Mouse (Mus musculus) regulatory T cell (primary cell): ENCODE measurements around the gene Dirc2.

Source experiments
- in situ Hi-C: fragments of 300-600 bp; cut with MboI, MseI; formaldehyde crosslinking; loops from one replicate; pipeline ENCODE4 v1.15.1; 2025; ENCODE audit warnings: high pct_unique_total_duplicates

The Dirc2 gene

GRCm38 (mm10) chr16:35739548-35739947 is 29.6 kb downstream of the Dirc2 start:
- in situ Hi-C loops: no loop called here

- in situ Hi-C loops: no loop called here
These were observed 30.9 kb downstream of the Dirc2 start for GRCm38 (mm10) chr16:35738096-35738767.

GRCm38 (mm10) chr16:35734038-35734437 is 35.1 kb downstream of the Dirc2 start:
- in situ Hi-C loops: loop anchor here (5.0 kb wide), 1 partner anchor 83 kb away; no protein-coding TSS in a partner anchor

DNA sequence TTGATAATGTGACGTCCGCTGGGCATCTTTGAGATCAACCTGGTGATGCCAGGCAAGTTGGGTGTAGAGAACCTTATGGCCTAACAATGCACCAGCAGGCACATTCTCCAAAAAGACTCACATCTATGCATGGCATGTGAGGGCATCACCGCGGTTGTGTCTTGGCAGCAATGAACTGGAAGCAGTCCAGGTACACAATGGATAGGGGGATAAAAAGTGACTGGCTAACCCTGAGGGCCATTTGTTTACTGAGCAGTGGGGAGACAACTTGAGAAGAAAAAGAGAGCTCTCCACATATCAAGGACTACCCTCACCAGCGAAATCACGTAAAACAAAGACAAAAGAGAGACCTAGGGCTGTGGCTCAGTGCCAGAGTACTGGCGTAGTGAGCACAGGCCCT is 37.1 kb downstream of the Dirc2 start:
- in situ Hi-C loops: loop anchor here (5.0 kb wide), 1 partner anchor 85 kb away; no protein-coding TSS in a partner anchor

DNA sequence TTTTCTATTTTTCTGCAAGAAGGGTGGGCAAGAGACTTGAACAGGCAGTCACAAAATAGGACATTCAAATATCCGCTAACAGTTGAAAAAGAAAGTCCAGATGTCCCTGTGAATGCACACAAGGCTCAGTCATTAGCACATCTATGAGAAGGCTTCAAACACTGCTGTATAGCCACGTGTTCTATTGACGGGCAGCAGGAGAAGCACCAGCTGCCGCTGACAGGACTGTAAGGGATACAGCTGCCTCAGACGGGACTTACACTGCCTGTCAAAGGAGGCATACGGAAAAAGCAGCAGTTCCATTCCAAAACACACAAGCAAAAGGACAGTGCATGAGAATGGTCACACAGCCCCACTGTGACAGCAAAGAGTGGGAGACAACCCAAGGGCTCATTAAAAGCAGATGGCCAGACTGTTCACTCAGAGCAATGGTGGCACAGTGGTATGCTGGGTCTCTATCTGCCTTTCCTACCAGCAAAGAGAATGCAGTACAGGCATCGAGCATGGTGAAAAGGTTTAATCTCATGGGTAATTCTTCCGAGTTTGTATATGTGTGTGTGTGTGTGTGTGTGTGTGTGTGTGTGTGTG is 39.9 kb downstream of the Dirc2 start:
- in situ Hi-C loops: no loop called here

GRCm38 (mm10) chr16:35726601-35727000 is 42.6 kb downstream of the Dirc2 start:
- in situ Hi-C loops: no loop called here

DNA sequence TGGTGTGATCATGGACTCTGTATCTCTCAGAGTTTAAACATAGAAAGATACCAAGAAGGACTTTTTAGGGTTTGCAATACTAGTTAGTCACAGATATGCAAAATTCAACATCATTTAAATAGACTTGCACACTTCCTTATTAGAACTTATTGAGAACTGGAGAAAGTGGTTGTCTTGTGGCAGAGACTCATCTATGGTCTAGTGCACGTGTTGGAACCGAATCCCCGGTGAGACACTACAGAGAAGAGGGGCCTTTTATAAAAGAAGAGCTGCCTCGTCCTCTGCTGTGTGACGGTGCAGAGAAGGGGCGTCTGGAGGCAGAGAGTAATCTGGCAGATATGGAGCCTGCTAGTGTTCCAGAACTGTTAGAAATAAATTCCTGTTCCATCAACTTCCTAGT is 44.6 kb downstream of the Dirc2 start:
- in situ Hi-C loops: no loop called here

DNA sequence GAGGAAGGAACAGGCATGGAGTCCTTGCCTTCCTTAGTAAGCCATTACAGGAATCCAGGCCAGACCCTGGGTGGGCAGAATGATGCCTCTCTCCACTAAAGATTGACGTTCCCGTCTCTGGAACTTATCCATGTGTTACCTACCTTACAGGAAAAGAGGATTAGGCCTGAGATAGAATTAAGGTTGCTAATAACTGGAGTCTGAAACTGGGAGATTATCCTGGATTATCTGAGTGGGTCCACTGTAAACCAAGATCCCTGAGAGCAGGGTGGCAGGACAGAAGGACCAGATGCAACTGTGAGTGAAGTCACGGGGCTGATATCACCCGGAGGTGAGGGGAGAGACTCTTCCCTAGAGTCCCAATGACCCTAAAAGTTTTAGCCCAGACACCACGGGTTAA is 51.4 kb downstream of the Dirc2 start:
- in situ Hi-C loops: no loop called here

- in situ Hi-C loops: no loop called here
These were observed 52.9 kb downstream of the Dirc2 start for GRCm38 (mm10) chr16:35716257-35716656.

DNA sequence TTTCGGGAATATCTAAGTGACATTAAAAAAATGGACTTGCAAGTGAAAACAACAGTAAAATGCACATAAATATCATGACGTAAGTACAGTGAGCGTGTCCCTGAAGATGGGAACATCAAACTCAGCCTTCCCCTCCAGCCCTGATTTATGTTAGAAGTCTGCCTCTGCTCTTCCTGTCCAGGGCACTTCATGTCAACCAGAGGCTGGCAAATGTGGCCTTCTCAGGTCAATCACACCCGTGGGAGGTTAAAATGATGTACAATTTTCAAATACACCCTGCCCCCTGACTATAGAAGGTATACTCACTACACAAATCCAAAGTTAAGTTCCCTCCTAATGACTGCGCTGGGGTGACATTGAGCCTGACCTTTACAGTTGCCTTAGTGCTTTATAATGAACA is 53.4 kb downstream of the Dirc2 start:
- in situ Hi-C loops: no loop called here

- in situ Hi-C loops: no loop called here
These were observed 53.8 kb downstream of the Dirc2 start for GRCm38 (mm10) chr16:35715350-35715749.

DNA sequence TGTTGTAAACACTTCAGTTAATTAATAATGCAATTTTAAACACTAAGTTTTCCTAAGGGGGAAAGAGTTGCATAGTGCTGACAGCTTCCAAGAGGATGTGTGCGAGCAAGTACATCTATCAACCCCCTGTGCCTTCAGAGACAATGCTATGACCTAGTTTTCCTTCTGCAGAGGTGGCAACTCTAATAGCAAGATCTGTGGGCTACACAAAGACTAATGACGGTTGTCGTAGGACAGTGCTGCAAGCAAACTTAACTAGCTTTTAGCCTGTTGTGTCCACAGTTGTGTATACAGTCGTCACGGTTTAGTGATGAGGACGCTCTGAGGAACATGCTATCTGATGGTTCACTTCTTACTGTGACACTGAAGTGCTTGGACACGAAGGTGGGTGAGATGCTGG is 54.5 kb downstream of the Dirc2 start:
- in situ Hi-C loops: no loop called here

- in situ Hi-C loops: no loop called here
These were observed 55.5 kb downstream of the Dirc2 start for GRCm38 (mm10) chr16:35713606-35714005.

GRCm38 (mm10) chr16:35711004-35711403 is 58.2 kb downstream of the Dirc2 start:
- in situ Hi-C loops: no loop called here

DNA sequence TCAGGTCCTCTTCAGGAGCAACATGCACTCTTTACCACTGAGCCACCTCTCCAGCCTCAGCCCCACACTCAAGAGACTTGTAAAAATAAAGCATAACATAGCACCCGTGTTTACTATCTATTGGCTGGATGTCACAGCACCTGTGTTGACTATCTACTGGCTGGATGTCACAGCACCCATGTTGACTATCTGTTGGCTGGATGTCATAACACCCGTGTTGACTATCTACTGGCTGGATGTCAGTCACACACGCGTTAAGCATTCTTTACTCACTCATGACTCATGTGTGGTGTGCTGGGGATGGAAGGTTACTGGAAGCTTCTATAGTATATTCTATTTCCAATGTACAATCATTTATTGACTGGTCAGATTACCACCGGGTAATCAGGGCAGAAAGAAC is 62.2 kb downstream of the Dirc2 start:
- in situ Hi-C loops: no loop called here

DNA sequence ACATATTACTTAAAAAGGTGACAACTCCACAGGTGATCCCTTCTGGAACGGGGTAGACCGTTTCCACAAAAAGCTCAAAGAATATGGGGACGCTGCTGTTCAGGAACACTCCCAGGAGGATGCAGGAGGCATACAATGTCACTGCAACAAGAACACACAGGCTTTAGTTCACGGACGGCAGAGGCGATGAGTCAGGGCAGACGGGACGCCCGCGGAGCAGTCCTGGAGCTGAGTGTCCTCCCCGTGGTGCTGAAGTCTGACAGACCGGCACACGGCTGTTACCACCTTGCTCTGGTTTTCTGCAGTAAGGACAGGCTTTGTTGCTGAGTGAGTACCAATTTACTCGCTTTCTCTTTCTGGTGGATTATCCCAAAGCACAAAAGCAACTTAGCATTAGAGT is 64.4 kb downstream of the Dirc2 start:
- in situ Hi-C loops: no loop called here

DNA sequence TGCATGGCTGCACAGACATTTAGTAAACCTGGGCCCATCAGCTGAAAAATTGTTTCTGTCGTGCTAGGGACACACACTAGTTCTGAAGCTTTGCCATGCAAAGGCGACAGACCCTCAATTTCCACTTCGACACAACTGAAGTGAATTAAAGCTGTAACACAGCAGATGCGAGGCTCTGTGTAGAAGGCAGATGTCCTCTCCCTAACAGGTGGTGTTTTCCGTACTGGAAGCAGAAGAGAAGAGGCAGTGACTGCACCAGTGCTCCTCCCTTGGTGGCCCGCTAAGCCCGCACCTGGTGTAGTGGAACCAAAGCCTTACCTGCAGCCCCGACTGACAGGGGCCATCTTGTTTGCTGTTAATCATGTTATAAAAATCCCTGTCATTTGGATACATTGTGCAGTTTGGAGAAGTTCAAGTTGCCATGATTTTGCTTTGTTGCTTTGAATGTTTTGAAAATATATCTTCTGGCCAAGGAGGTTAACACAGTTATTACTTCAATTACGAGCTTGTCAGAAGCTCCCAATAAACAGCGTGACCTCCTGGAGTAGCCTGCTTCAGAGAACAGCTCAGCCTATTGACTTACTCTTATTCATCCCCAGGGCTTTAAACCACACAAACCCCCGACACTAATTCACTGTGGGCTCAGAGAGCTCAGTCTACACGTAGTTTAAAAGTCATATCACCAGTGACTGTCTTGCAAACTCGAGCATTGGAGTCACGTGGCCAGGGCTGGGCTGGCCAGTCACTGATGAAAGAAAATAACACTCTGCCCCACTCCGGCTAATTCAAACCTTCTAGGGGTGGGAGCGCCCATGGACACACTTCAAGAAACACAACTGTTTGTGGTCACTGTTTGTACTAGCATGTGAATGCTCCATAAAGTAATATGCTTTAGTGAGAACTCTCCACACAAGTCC is 65.1 kb downstream of the Dirc2 start:
- in situ Hi-C loops: no loop called here

GRCm38 (mm10) chr16:35701823-35702222 is 67.3 kb downstream of the Dirc2 start:
- in situ Hi-C loops: no loop called here

DNA sequence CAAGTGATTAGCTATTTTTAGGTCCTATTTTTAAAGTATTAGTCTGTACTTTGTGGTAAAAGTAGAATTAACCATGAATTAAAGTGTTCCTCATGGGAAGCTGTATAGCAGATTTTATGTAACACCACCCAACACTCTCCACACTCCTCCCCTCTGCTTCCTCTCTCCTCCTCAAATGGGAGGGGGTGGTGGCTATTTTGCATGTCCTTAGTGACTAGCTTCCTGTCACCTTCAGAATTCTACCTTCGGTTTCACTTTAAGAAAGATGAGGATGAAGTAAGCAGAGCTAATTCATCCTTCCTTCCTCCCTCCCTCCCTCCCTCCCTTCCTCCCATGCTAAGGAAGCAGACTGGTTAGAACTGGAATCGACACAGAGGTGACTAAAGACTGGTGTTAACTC is 73.1 kb downstream of the Dirc2 start:
- in situ Hi-C loops: no loop called here

- in situ Hi-C loops: no loop called here
These were observed 74.8 kb downstream of the Dirc2 start for GRCm38 (mm10) chr16:35694250-35694846.

DNA sequence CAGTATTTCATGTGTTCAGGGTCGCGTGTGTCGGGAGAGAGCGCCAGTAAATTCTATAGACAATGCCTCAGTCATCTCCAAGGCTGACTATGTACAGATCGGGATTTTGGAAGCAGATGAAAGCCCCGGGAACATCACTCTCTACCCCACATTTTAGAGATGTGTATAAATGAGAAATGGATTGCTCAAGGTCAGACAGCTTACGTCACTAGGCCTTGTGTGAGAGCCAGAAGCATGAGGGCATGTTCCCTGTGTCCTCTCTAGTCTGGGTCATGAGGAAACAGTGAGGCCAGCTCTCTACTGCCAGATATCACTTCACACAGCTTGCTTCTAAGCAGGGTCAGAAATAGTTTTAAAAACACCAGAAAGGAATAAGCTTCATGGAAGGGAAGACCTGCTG is 77.5 kb downstream of the Dirc2 start:
- in situ Hi-C loops: no loop called here

DNA sequence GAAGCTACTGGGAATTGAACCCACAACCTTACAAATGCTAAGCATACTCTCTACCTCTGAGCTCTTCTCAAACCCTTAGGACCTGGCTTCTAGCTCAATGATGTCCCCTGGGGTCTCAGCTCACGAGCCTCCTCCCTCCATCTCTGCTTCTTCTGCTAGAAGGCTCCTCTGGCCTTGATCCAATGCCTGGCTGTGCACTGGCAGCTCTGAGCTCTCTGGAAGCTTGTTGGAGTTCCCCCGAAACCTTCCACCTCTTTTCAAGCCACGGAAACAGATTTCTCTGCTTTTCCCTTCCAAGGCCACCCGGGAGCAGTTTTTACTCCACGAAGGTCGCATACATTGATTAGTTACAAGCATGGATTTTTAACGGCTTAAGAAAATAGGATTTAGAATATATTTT is 82.7 kb downstream of the Dirc2 start:
- in situ Hi-C loops: no loop called here
